Mouse (Mus musculus) embryonic facial prominence, embryonic 14.5 days (tissue): ENCODE measurements around the gene Snx11. TPM values are rescaled to one million over a fixed set of nuclear protein-coding genes. Genes with fewer than 3 reads are reported as not detected.

ENCODE experiments used
- ATAC-seq: fragments of 200-750 bp; cut with Nextera tagmentation; 2 replicates; pipeline ENCODE4 v1.8.0; 2017; ENCODE audit warnings: low read depth, moderate number of reproducible peaks, moderate TSS enrichment
- DNase-seq: peaks from one replicate; pipeline ENCODE4 v3.0.0-alpha.2; 2015; ENCODE audit warnings: low spot score
- H3K27ac ChIP-seq: fragments of 300-500 bp; sonication (generic); replicated peaks from 2 replicates; pipeline ENCODE4 v1.5.1; 2014; ENCODE audit warnings: low read depth, mild to moderate bottlenecking, low read length, moderate library complexity
- H3K27me3 ChIP-seq: fragments of 300-500 bp; sonication (generic); replicated peaks from 2 replicates; pipeline ENCODE4 v1.6.1; 2014; ENCODE audit warnings: low read length; ENCODE audit not compliant: control insufficient read depth, insufficient read depth
- H3K36me3 ChIP-seq: fragments of 300-500 bp; sonication (generic); 2 replicates; pipeline ENCODE4 v1.6.1; 2014; ENCODE audit warnings: low read length, mixed read lengths; ENCODE audit not compliant: control insufficient read depth, insufficient read depth
- H3K4me1 ChIP-seq: fragments of 300-500 bp; sonication (generic); 2 replicates; pipeline ENCODE4 v1.6.1; 2014; ENCODE audit warnings: antibody characterized with exemption, low read length; ENCODE audit not compliant: control insufficient read depth, insufficient read depth
- H3K4me2 ChIP-seq: fragments of 300-500 bp; sonication (generic); 2 replicates; pipeline ENCODE4 v1.6.1; 2014; ENCODE audit warnings: low read depth, mild to moderate bottlenecking, low read length, moderate library complexity, mixed read lengths
- H3K4me3 ChIP-seq: fragments of 300-500 bp; sonication (generic); 2 replicates; pipeline ENCODE4 v1.5.1; 2014; ENCODE audit warnings: low read depth, mild to moderate bottlenecking, low read length
- H3K9ac ChIP-seq: fragments of 300-500 bp; sonication (generic); 2 replicates; pipeline ENCODE4 v1.6.1; 2014; ENCODE audit warnings: low read depth, mild to moderate bottlenecking, low read length, moderate library complexity, mixed read lengths
- H3K9me3 ChIP-seq: fragments of 300-500 bp; sonication (generic); 2 replicates; pipeline ENCODE4 v1.6.1; 2016; ENCODE audit warnings: low read length; ENCODE audit not compliant: control insufficient read depth
- WGBS: fragments of 180-500 bp; shearing (Covaris S2); extraction: QIAGEN DNeasy Blood & Tissue Kit; methylation state at CpG from one replicate; pipeline ENCODE4 v1.1.7; 2014; 5-methylcytosine and 5-hydroxymethylcytosine counted together
- polyA plus RNA-seq: library from polyadenylated mRNA; unstranded; fragments of >200 nt; fragmentation: Nextera tagmentation; extraction: Ambion mirVana; gene quantifications from 2 replicates; pipeline ENCODE4 v1.2.1, GENCODE M21; 2014

Snx11 gene
- polyA plus RNA-seq, 1 experiment from 2014 or later, result 11.7 TPM

DNA sequence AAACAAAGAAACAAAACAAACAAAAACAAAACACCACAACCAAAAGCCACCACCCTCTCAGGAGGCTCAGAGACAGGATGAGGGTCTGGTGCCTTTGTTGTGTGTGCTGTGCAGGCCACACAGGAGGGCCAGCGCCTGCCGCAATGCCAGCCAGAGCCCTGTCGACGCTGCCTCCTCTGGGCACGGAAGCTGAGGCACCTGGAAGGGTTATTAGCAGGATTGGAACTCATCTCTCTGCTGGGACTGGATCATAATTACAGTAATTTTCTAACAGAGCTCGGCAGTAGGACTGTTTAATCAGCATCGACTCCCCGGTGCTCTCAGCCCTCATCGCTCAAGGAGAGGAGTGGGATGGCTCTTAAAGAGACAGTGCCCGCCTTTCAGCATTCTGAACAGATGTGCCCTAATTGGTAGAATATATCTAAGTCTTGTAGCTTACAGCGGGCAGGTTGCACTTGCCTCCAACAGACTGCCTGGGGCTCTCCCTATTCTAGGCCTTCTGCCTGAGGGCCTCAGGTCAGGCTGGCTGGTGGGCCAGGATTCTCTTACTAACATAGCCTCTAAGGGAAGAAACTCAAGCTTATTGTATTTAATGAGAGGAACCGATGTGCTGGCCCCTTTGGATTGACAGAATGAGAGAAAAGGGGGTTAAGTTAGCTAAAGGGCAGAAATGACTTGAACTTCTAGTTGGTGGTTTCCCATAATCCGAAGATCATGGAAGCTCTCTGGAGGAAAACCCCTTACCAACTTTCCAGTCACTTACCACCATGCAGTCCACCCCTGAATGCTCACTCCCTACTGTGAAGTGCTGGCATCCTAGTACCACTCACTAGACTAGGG is 12.6 kb downstream of the Snx11 start:
- Histone ChIP-seq H3K4me3 (no peak overlapping the region), H3K4me1 (peaks cover 9% of the 10 kb centered on the region; the same call in 1 of the 2 replicates), H3K36me3 (peaks cover 20% of the 10 kb centered on the region), H3K27ac (no peak overlapping the region), H3K27me3 (no peaks in the 10 kb centered on the region), H3K4me2 (peak overlapping the region; percentile 23), H3K9me3 (no peaks in the 10 kb centered on the region), H3K9ac (no peak overlapping the region; the same call in 1 of the 2 replicates)
- no peak for ATAC-seq
- WGBS, result 37% methylated on average over 13 of the region's 13 CpGs
- DNase-seq, result no peak

DNA sequence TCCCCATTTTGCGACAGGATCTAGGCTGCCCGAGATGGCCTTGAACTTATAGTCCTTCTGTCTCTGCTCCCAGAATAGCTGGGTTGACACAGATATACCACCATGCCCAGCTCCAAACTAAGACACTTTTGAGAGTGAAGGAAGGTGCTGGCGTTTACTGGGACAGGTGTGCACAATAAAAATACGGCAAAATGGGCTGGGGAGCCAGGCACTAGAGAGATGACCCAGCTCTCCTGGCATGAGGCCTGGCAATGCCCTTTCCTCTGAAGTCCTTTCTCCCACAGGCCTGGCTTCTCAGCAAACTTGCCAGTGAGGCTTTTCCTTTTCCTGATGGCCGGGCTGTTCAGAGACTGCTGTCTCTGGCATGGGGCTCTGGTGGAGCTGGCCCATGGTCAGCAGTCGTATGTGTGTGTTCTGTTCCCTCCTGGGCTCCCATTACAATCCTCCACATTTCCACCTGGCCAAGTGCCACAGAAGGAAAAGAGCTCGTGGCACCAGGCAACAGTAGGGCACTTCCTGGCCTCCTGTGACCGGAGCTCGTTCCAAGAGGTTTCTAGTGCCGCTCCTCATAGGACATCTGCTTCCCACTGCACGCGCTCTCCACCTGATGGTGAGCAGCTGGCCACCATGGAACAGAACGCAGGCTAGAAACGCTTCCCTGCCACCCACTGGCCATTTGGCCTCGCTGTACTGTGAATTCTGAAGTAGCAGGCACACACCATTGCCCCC is 14.5 kb downstream of the Snx11 start:
- Histone ChIP-seq H3K4me3 (no peak overlapping the region), H3K4me2 (no peak overlapping the region), H3K27me3 (no peaks in the 10 kb centered on the region), H3K9ac (no peak overlapping the region), H3K4me1 (peaks cover 9% of the 10 kb centered on the region; the same call in 1 of the 2 replicates), H3K9me3 (no peaks in the 10 kb centered on the region), H3K36me3 (0 out of 2 replicates have a peak, but pooled peaks cover 2% of the 10 kb centered on the region), H3K27ac (no peak overlapping the region)
- 65% methylated on average over 15 of the region's 15 CpGs for WGBS
- ATAC-seq (no peak; the same call in 1 of the 2 replicates), DNase-seq (no peak)

DNA sequence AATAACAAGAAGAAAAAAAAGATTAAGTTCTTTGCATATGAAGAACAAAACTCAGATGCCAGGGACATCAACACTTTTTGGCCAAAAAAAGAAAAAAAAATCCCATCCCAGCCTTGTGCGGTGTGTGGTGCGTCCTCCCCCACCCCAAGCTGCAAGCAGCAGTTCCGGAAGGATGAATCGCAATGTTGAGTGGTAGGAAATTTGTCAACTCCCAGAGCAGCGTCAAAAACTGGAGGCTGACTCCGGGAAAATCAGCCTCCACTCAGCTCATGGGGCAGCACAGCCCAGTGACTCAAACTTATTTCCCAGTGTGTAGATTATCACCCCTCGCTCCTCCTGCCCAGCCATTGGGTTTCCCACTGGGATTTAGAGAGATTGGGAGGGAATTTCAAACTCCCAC is 15.4 kb downstream of the Snx11 start:
- WGBS, result 65% methylated on average over 7 of the region's 7 CpGs
- H3K36me3 ChIP-seq, result no peaks in the 10 kb centered on the region

DNA sequence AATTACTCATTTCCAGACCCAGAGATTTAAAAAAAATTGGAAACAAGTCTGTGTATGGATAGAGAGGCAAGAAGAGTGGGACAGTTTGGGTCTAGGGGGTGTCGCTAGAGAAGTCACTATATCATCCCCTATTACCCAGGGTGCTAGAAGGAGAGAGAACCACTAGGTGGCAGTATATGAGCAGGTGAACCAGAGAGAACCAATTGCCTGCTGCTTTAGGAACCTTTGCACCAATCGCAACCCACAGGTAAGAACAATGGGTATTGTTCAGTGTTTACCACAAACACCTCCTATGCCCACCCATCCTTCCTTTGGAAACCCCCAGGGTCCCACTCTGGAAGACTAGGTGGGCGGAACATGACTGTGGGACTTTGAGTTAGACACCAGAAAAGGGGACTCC is 17.3 kb downstream of the Snx11 start:
- Histone ChIP-seq H3K4me1 (peaks cover 9% of the 10 kb centered on the region; the same call in 1 of the 2 replicates), H3K4me2 (no peak overlapping the region), H3K9me3 (no peaks in the 10 kb centered on the region), H3K27me3 (no peaks in the 10 kb centered on the region), H3K4me3 (no peak overlapping the region), H3K36me3 (no peaks in the 10 kb centered on the region), H3K27ac (no peak overlapping the region), H3K9ac (no peak overlapping the region)
- ATAC-seq, result 0 out of 2 replicates have a peak, but pooled peaks have one; percentile 34
- peak; percentile 62 for DNase-seq
- WGBS, result 48% methylated on average over 3 of the region's 3 CpGs

More for the DNA sequence above, 15.4 kb downstream of the Snx11 start:
- H3K27ac ChIP-seq, result no peak overlapping the region
- no peak overlapping the region for H3K4me3 ChIP-seq
- no peak overlapping the region for H3K9ac ChIP-seq
- no peaks in the 10 kb centered on the region for H3K27me3 ChIP-seq
- H3K9me3 ChIP-seq, result no peaks in the 10 kb centered on the region
- no peak for ATAC-seq
- DNase-seq, result no peak
- peaks cover 9% of the 10 kb centered on the region; the same call in 1 of the 2 replicates for H3K4me1 ChIP-seq
- no peak overlapping the region for H3K4me2 ChIP-seq

DNA sequence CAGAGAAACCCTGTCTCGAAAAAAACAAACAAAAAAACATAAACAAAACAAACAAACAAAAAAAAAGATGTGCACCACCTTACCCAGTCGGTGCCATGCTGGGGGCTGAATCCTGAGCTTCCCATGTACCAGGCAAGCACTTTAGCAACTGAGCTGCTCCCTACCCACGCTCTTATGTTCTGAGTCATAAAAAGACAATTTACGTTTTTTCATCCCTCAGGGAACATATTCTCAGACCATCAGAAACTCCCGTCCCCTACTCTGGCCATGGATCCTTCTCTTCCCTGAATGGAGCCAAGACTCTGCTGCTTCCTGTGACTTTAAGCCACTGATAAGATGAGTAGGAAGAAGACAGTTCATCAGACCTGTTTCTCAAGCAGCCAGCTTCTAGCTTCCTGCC is 19.0 kb downstream of the Snx11 start:
- H3K27me3 ChIP-seq, result no peaks in the 10 kb centered on the region
- H3K4me3 ChIP-seq, result no peak overlapping the region
- WGBS, result 75% methylated on average over 5 of the region's 5 CpGs
- ATAC-seq (no peak), DNase-seq (no peak)
- H3K4me2 ChIP-seq, result no peak overlapping the region
- no peaks in the 10 kb centered on the region for H3K36me3 ChIP-seq
- no peak overlapping the region for H3K27ac ChIP-seq
- H3K9ac ChIP-seq, result no peak overlapping the region
- no peaks in the 10 kb centered on the region for H3K9me3 ChIP-seq
- H3K4me1 ChIP-seq, result no peaks in the 10 kb centered on the region

DNA sequence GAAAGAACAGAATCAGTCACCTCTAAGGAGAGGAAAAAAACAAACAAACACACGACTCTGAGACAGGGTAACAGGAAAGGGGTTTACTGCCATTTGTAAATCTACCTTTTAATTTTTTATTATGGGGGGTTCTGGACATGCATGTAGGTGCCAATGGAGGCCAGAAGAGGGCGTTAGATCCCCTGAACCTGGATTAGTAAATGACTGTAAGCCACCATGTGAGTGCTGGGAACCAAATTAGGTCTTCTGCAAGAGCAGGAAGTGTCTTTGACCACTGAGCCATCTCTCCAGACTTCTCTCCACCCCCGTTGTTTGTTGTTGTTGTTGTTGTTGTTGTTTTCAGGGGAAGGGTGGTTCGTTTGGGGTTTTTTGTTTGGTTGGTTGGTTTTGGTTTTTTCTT is 19.9 kb downstream of the Snx11 start:
- WGBS, result 61% methylated on average over 4 of the region's 4 CpGs
- H3K27me3 ChIP-seq, result no peaks in the 10 kb centered on the region
- no peak overlapping the region for H3K9ac ChIP-seq
- H3K9me3 ChIP-seq, result no peaks in the 10 kb centered on the region
- no peak for ATAC-seq
- no peak overlapping the region for H3K4me3 ChIP-seq
- H3K36me3 ChIP-seq, result no peaks in the 10 kb centered on the region
- DNase-seq, result no peak
- H3K4me2 ChIP-seq, result no peak overlapping the region
- no peak overlapping the region for H3K27ac ChIP-seq
- H3K4me1 ChIP-seq, result no peaks in the 10 kb centered on the region

DNA sequence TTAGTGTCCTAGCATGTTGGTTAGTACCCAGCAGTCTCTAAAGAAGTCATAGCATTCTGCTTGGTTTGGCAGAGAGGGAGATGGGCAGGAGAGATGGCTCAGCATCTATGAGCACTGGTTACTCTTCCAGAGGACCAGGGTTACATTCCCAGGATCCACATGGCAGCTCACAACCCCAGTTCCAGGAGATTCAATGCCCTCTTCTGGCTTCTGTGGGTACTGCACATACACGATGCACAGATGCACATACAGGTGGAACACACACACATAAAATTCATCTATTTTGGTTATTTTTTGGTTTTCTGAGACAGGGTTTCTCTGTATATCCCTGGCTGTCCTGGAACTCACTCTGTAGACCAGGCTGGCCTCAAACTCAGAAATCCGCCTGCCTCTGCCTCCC is 22.1 kb downstream of the Snx11 start:
- no peaks in the 10 kb centered on the region for H3K36me3 ChIP-seq
- H3K4me1 ChIP-seq, result no peaks in the 10 kb centered on the region
- no peaks in the 10 kb centered on the region for H3K27me3 ChIP-seq
- no peak overlapping the region for H3K4me3 ChIP-seq
- ATAC-seq, result no peak
- no peak overlapping the region for H3K27ac ChIP-seq
- no peak for DNase-seq
- H3K4me2 ChIP-seq, result no peak overlapping the region
- no peak overlapping the region for H3K9ac ChIP-seq
- H3K9me3 ChIP-seq, result no peaks in the 10 kb centered on the region
- WGBS, result 93% methylated on average over 2 of the region's 2 CpGs

DNA sequence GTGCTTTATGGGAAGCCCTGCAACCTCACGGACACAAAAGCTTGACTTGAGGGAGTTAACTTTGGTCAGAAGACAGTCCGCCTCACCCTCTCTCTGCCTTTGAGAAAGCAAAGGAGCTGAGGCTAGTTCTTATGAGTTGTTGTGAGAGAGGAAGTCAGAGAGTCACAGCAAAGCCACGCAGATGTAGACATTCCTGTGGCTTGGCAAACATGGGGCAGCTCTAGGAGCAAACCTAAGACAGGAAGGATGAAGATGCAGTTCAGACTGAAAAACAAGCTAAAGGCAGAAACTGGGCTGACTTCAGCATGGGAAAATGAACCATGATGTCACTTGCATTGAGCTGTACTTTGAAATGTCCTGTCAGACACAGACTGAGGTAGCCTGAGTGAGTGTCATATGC is 29.8 kb downstream of the Snx11 start:
- DNase-seq, result peak; percentile 55
- no peak overlapping the region for H3K4me2 ChIP-seq
- H3K27me3 ChIP-seq, result 0 out of 2 replicates have a peak, but pooled peaks cover 2% of the 10 kb centered on the region
- WGBS, result 42% methylated on average over 3 of the region's 3 CpGs
- peaks cover 3% of the 10 kb centered on the region; the same call in 1 of the 2 replicates for H3K4me1 ChIP-seq
- H3K9me3 ChIP-seq, result no peaks in the 10 kb centered on the region
- no peaks in the 10 kb centered on the region for H3K36me3 ChIP-seq
- H3K27ac ChIP-seq, result no peak overlapping the region
- H3K9ac ChIP-seq, result no peak overlapping the region
- H3K4me3 ChIP-seq, result no peak overlapping the region
- ATAC-seq, result no peak
